Mouse (Mus musculus) gastrocnemius, postnatal 36 days (tissue): ENCODE measurements around the gene Gpatch4. TPM values are rescaled to one million over a fixed set of nuclear protein-coding genes. Genes with fewer than 3 reads are reported as not detected.
A peak's percentile ranks its signal among the peaks of the same experiment; 100 is the strongest.

Experiments
- DNase-seq, 2 experiments: peaks; one replicate each; pipeline ENCODE4 v3.0.0; 2022
- intact Hi-C: fragments of 180-260 bp; cut with DNase I; formaldehyde crosslinking; loops from one replicate; pipeline ENCODE4 v1.15.1; 2025
- long read RNA-seq, 2 experiments: library from polyadenylated mRNA; stranded (forward); transcript quantifications; one replicate each; pipeline ENCODE4 v2.0.0; 2021
- total RNA-seq, 2 experiments: library from RNA; stranded (reverse); gene quantifications; 2 replicates each; pipeline ENCODE4 v1.2.3; 2021

The Gpatch4 gene
- 10 to 100 TPM; 16.0 to 17.1 TPM for total RNA-seq
- long read RNA-seq, experiment 1, transcript Gpatch4-201 (8 exons, 1,630 nt) = major isoform, 6 of 17 reads
- long read RNA-seq, experiment 1, partial matches to known transcripts = 2 of 17 reads
- long read RNA-seq, experiment 1, other reads (novel, unspliced or antisense) = 6 of 17 reads
- long read RNA-seq, experiment 2, transcript Gpatch4-202 (9 exons, 1,768 nt) = major isoform, 6 of 31 reads
- long read RNA-seq, experiment 2, transcript Gpatch4-201 (8 exons, 1,630 nt) = major isoform, 6 of 31 reads
- long read RNA-seq, experiment 2, partial matches to known transcripts = 19 of 31 reads
- long read RNA-seq, experiment 2, other reads (novel, unspliced or antisense) = 0 of 31 reads

- peak; percentile 67 to 81 for DNase-seq
- intact Hi-C loops = no loop called here
These were observed at the start of gene Gpatch4 for GRCm38 (mm10) chr3:88042661-88043421. Gene Gpatch4, plus strand, starts transcription at chr3:88043108.

DNA sequence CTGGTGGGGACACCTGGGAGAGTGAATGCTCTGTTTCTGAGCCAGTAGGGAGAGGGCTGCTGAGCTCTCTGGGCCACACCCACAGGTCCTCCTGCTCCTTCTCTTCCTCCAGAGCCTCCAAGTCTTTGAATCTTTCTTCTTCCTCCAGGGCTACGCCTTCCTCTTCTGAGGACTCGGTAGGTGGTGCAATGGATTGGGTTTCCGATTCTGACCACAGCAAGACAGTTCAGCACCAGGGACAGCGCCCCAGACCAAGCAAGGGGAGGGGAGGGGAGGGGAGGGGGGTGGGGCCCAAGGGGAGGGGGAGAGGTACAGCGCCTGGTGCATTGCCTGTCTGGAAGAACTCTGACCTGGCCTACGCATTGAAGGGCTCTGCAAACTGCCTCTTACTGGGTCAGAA is 49.5 kb upstream of the Gpatch4 start:
- DNase-seq = no peak
- intact Hi-C loops = no loop called here

- no peak for DNase-seq
- intact Hi-C loops = no loop called here
These were observed 47.6 kb upstream of the Gpatch4 start for GRCm38 (mm10) chr3:87995331-87995730.

- DNase-seq = no peak
- intact Hi-C loops = no loop called here
These were observed 46.5 kb upstream of the Gpatch4 start for GRCm38 (mm10) chr3:87996401-87996800.

DNA sequence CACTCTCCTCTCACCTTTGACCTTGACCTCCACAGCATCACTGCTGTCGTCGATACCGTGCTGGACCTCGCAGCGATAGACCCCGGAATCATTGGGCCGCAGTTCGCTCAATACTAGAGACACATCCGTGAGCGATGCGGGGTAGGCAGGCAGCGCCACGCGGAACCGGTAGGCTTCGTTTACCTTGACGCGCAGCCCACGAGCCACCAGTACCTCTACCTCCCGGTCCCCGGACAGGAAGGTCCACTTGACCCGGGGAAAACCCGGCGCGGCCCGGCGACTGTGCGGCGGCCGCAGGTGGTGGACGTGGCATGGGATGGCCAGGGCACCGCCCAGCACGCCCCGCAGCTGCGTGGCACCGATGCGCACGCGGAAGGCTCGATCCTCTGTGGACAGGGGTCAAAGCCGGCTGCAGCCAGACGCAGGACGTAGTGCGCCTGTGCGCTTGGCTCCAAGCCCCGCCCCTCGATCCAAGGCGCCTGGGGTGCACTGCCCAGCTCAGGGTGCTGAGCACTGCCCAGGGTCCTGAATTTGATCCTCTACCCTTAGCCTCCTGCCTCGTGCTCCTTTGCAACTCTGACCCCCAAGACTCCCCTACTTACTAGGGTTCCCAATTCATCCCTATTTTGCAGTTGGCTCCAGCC is 45.8 kb upstream of the Gpatch4 start:
- DNase-seq = no peak
- intact Hi-C loops = no loop called here

DNA sequence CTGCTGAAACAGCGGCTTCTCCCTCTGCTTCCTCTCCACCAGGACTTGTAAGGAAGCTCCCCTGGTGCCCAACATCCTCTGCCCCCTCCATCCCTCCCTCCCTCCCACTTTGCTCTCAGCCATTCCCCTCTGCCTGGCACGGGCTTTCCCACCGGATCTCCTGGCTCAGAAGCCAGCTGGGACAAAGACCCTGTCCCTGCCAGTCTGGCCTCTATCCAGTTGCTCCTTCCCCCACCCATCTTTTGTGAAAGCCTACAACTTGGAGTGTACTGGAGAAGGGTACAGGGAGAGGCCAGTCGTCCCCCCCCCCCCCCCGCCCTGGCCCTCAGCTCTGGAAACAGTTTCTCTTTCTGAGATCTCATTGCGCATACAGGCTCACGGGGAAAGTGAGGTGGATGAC is 44.2 kb upstream of the Gpatch4 start:
- DNase-seq = no peak
- intact Hi-C loops = loop anchor here (1.0 kb wide), 1 partner anchor 29 kb away; the partner anchor contains the start of gene Hapln2

DNA sequence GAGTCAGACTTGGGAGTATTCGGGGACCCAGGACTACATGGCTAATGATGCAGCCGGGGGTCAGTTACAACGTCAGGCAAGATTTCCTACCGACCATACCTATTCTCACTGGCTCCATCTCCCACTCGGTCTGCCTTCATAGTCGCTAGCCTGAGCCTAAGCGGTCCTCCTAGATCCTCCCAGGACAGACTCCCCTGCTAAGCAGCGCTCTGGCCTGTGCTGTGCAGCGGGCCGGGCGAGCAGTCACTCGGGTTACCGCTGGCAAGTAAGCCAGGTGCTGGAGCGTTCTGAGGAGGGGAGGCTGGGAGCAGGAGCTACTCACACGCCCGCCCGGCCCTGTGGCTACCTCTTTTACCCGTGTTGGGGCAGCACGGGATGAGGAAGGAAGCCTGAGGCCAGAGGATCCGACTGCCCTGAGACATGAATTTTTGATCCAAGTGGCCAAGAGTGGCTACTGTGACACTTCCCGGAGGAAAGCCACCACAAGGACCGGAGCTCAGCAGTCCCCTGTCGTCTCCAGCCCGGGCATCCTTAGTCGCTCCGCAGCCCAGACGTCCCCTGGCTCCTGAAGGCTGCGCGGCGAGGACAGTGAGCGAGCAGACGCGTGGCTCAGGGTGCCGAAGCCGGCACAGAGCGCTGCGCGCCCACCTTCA is 43.5 kb upstream of the Gpatch4 start:
- DNase-seq = no peak
- intact Hi-C loops = loop anchor here (1.0 kb wide), 1 partner anchor 28 kb away; the partner anchor contains the start of gene Hapln2

- DNase-seq = no peak
- intact Hi-C loops = no loop called here
These were observed 42.7 kb upstream of the Gpatch4 start, which contains the start of gene Bcan for GRCm38 (mm10) chr3:88000181-88000580. Gene Bcan, minus strand, starts transcription at chr3:88000230.

GRCm38 (mm10) chr3:88000816-88001595 is 41.9 kb upstream of the Gpatch4 start:
- DNase-seq = no peak
- intact Hi-C loops = no loop called here

DNA sequence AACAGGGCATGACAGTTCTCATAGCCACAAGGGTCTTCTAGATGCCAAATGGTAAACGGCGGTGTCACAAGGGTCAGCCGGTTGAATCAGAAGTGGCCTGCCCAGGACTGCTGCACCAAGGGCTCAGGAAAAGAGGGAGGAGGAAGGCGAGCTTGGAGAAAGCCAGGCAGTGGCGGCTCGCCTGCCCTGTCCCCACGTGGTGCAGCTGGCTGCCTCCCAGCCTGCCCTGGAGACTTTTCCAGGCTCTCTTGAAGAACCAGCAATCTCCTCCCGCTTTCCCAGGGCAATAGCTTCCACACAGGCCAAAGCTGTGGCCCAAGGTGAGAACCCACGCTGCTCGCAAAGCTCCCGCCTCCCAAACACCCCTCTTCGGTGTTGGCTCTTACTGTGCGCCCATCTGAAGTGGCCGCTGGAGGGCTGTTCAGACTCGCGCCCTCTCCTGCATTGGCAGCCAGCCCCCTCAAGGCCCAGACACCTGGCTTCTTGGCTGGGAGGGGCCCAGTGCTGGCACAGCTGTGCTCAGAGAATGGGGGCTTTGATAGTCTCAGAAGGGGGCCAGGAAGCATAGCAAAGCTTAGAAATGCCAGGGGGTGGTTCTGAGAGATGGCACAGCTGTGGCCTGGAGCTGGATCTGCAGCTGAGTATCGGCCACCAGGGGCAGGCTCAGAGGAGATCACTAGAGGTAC is 40.5 kb upstream of the Gpatch4 start:
- intact Hi-C loops = no loop called here
- no peak for DNase-seq

- DNase-seq = no peak
- intact Hi-C loops = no loop called here
These were observed 36.8 kb upstream of the Gpatch4 start for GRCm38 (mm10) chr3:88005822-88006786.

- no peak for DNase-seq
- intact Hi-C loops = loop anchor here (1.0 kb wide), 1 partner anchor 61 kb away; no protein-coding TSS in a partner anchor
These were observed 32.2 kb upstream of the Gpatch4 start for GRCm38 (mm10) chr3:88010634-88011265.

- DNase-seq = peak; percentile 81 to 85
- intact Hi-C loops = loop anchor here (5.0 kb wide), 1 partner anchor 220 kb away; no protein-coding TSS in a partner anchor
These were observed 20.4 kb upstream of the Gpatch4 start for GRCm38 (mm10) chr3:88022322-88023191.

DNA sequence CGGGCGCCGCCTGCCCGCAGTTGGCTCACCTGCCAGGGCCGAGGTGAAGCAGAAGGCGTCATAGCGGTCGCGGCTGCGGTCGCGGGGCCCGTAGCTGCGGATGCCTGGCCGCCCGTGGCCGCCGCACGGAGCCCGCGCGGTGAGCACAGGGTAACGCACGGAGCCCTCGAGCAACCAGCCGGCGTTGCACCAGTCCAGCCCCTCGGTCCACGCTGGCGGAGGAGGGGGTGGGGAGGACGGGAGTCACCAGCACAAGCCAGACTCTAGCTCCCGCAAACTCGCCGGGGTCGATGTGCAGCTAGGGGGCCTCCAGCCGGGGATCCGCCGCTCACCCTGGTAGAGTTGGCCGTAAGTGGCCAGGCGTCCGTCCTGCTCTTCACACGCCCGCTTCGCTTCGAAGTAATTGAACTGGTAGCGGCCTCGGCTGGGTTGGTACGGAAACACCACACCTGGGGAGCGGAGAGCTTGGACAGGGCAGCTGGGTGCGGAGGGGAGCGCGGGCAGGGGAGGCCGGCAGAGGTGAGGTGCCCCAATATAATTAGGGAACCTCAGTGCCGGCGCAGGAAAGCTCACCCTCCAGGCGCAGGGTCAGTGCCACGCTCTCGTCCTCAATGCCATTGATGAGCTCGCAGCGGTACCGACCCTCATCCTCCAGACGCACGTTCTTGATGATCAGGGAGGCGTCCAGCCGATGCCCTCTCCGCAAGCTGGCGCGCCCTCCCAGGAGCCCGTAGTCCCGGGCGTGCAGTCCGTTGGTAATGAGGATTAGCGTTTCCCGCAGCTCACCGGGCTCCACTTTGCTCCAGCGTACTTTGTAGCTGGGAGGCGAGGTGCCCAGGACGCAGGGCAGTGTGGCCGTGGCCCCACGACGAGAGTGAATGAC is 19.5 kb upstream of the Gpatch4 start:
- no peak for DNase-seq
- intact Hi-C loops = loop anchor here (5.0 kb wide), 1 partner anchor 219 kb away; no protein-coding TSS in a partner anchor

GRCm38 (mm10) chr3:88026823-88027222 is 16.1 kb upstream of the Gpatch4 start:
- DNase-seq = no peak
- intact Hi-C loops = loop anchor here (1.0 kb wide), 1 partner anchor 28 kb away; no protein-coding TSS in a partner anchor
